Mouse (Mus musculus): Measurements from ENCODE around the gene Polr2e. TPM values are rescaled to one million over a fixed set of nuclear protein-coding genes. Genes with fewer than 3 reads are reported as not detected.

Gene Polr2e
- polyA plus RNA-seq (2016; fragmentation: Nextera tagmentation; extraction: Ambion mirVana) = 172 and 173 TPM in 2 replicates

- Histone ChIP-seq H3K4me1 (peaks cover 13% of the 10 kb centered on the region), H3K9ac (replicated peaks) (peak within 1 kb of the TSS; percentile 82), H3K4me2 (replicated peaks) (peak within 1 kb of the TSS; percentile 86), H3K4me3 (peak within 1 kb of the TSS; percentile 83), H3K27me3 (no peaks in the 10 kb centered on the region), H3K27ac (replicated peaks) (peak within 1 kb of the TSS; percentile 54; the same call in 1 of the 2 replicates), H3K36me3 (peaks cover 38% of the 10 kb centered on the region), H3K9me3 (no peaks in the 10 kb centered on the region)
- ATAC-seq (ENCODE audit: low FRiP score, low read depth) = peak; percentile 96
- under 1% methylated on average over 40 of the region's 40 CpGs for WGBS
Measured at GRCm38 (mm10) chr10:80039559-80039979, at the start of gene Polr2e. Gene Polr2e, minus strand, starts transcription at chr10:80039795.

- WGBS = 60% methylated on average over 4 of the region's 4 CpGs
- no peak overlapping the region for H3K4me2 ChIP-seq (replicated peaks)
- no peak overlapping the region for H3K27ac ChIP-seq (replicated peaks)
- no peak overlapping the region for H3K9ac ChIP-seq (replicated peaks)
- no peaks in the 10 kb centered on the region for H3K9me3 ChIP-seq
- ATAC-seq (ENCODE audit: low FRiP score, low read depth) = no peak
- H3K4me1 ChIP-seq = no peaks in the 10 kb centered on the region
- H3K4me3 ChIP-seq = no peak overlapping the region
- peaks cover 12% of the 10 kb centered on the region; the same call in 1 of the 2 replicates for H3K36me3 ChIP-seq
- no peaks in the 10 kb centered on the region for H3K27me3 ChIP-seq
Measured at GRCm38 (mm10) chr10:80089146-80089545, 49.6 kb upstream of the Polr2e start.

- 95% methylated on average over 8 of the region's 8 CpGs for WGBS
- Histone ChIP-seq H3K36me3 (peaks cover 27% of the 10 kb centered on the region), H3K4me1 (no peaks in the 10 kb centered on the region), H3K9ac (replicated peaks) (no peak overlapping the region), H3K4me3 (no peak overlapping the region), H3K9me3 (no peaks in the 10 kb centered on the region), H3K4me2 (replicated peaks) (no peak overlapping the region), H3K27me3 (no peaks in the 10 kb centered on the region), H3K27ac (replicated peaks) (no peak overlapping the region)
- ATAC-seq (ENCODE audit: low FRiP score, low read depth) = no peak
Measured at GRCm38 (mm10) chr10:80087483-80087882, 47.9 kb upstream of the Polr2e start.

- Histone ChIP-seq H3K27ac (replicated peaks) (no peak overlapping the region), H3K4me1 (no peaks in the 10 kb centered on the region), H3K9me3 (no peaks in the 10 kb centered on the region), H3K9ac (replicated peaks) (no peak overlapping the region; the same call in 1 of the 2 replicates), H3K4me2 (replicated peaks) (no peak overlapping the region), H3K27me3 (no peaks in the 10 kb centered on the region), H3K36me3 (peaks cover 33% of the 10 kb centered on the region), H3K4me3 (no peak overlapping the region)
- WGBS = 82% methylated on average over 3 of the region's 3 CpGs
- ATAC-seq (ENCODE audit: low FRiP score, low read depth) = no peak
Measured at GRCm38 (mm10) chr10:80086847-80087246, 47.3 kb upstream of the Polr2e start.

- ATAC-seq (ENCODE audit: low FRiP score, low read depth) = no peak
- H3K27me3 ChIP-seq = no peaks in the 10 kb centered on the region
- WGBS = 91% methylated on average over 9 of the region's 9 CpGs
- peaks cover 52% of the 10 kb centered on the region for H3K36me3 ChIP-seq
- no peak overlapping the region; the same call in 1 of the 2 replicates for H3K9ac ChIP-seq (replicated peaks)
- H3K4me2 ChIP-seq (replicated peaks) = no peak overlapping the region
- no peaks in the 10 kb centered on the region for H3K9me3 ChIP-seq
- no peak overlapping the region for H3K27ac ChIP-seq (replicated peaks)
- H3K4me3 ChIP-seq = no peak overlapping the region
- no peaks in the 10 kb centered on the region for H3K4me1 ChIP-seq
Measured at GRCm38 (mm10) chr10:80084817-80085487, 45.4 kb upstream of the Polr2e start.

GRCm38 (mm10) chr10:80081075-80081474 is 41.5 kb upstream of the Polr2e start:
- Histone ChIP-seq H3K9ac (replicated peaks) (no peak overlapping the region), H3K4me1 (no peaks in the 10 kb centered on the region), H3K27me3 (no peaks in the 10 kb centered on the region), H3K36me3 (peaks cover 65% of the 10 kb centered on the region), H3K9me3 (no peaks in the 10 kb centered on the region), H3K4me2 (replicated peaks) (no peak overlapping the region), H3K4me3 (no peak overlapping the region), H3K27ac (replicated peaks) (no peak overlapping the region)
- WGBS = 85% methylated on average over 3 of the region's 3 CpGs
- ATAC-seq (ENCODE audit: low FRiP score, low read depth) = no peak

GRCm38 (mm10) chr10:80080396-80081070 is 40.9 kb upstream of the Polr2e start:
- no peak overlapping the region for H3K27ac ChIP-seq (replicated peaks)
- H3K27me3 ChIP-seq = no peaks in the 10 kb centered on the region
- ATAC-seq (ENCODE audit: low FRiP score, low read depth) = no peak
- no peaks in the 10 kb centered on the region for H3K9me3 ChIP-seq
- H3K4me3 ChIP-seq = no peak overlapping the region
- peaks cover 65% of the 10 kb centered on the region for H3K36me3 ChIP-seq
- no peak overlapping the region for H3K4me2 ChIP-seq (replicated peaks)
- peaks cover under 1% of the 10 kb centered on the region for H3K4me1 ChIP-seq
- WGBS = 86% methylated on average over 16 of the region's 16 CpGs
- no peak overlapping the region for H3K9ac ChIP-seq (replicated peaks)

- H3K27ac ChIP-seq (replicated peaks) = no peak overlapping the region
- H3K4me1 ChIP-seq = peaks cover 7% of the 10 kb centered on the region
- WGBS = 93% methylated on average over 1 of the region's 1 CpGs
- H3K27me3 ChIP-seq = no peaks in the 10 kb centered on the region
- H3K4me3 ChIP-seq = no peak overlapping the region
- no peak overlapping the region for H3K4me2 ChIP-seq (replicated peaks)
- no peak overlapping the region for H3K9ac ChIP-seq (replicated peaks)
- H3K36me3 ChIP-seq = peaks cover 46% of the 10 kb centered on the region
- H3K9me3 ChIP-seq = no peaks in the 10 kb centered on the region
- no peak for ATAC-seq (ENCODE audit: low FRiP score, low read depth)
Measured at GRCm38 (mm10) chr10:80078366-80078765, 38.8 kb upstream of the Polr2e start.

- H3K4me3 ChIP-seq = no peak overlapping the region
- no peak overlapping the region for H3K9ac ChIP-seq (replicated peaks)
- ATAC-seq (ENCODE audit: low FRiP score, low read depth) = no peak
- H3K36me3 ChIP-seq = peaks cover 36% of the 10 kb centered on the region
- H3K9me3 ChIP-seq = no peaks in the 10 kb centered on the region
- no peak overlapping the region for H3K27ac ChIP-seq (replicated peaks)
- H3K4me1 ChIP-seq = peaks cover 7% of the 10 kb centered on the region
- no peak overlapping the region for H3K4me2 ChIP-seq (replicated peaks)
- H3K27me3 ChIP-seq = no peaks in the 10 kb centered on the region
- WGBS = 86% methylated on average over 5 of the region's 5 CpGs
Measured at GRCm38 (mm10) chr10:80077312-80077711, 37.7 kb upstream of the Polr2e start.

- Histone ChIP-seq H3K27me3 (no peaks in the 10 kb centered on the region), H3K36me3 (peaks cover 27% of the 10 kb centered on the region), H3K4me2 (replicated peaks) (no peak overlapping the region), H3K9me3 (no peaks in the 10 kb centered on the region), H3K9ac (replicated peaks) (no peak overlapping the region), H3K4me3 (no peak overlapping the region), H3K4me1 (peaks cover 7% of the 10 kb centered on the region), H3K27ac (replicated peaks) (no peak overlapping the region)
- 95% methylated on average over 4 of the region's 4 CpGs for WGBS
- ATAC-seq (ENCODE audit: low FRiP score, low read depth) = no peak
Measured at GRCm38 (mm10) chr10:80076386-80076785, 36.8 kb upstream of the Polr2e start.

GRCm38 (mm10) chr10:80075924-80076323 is 36.3 kb upstream of the Polr2e start:
- no peak for ATAC-seq (ENCODE audit: low FRiP score, low read depth)
- H3K9ac ChIP-seq (replicated peaks) = no peak overlapping the region
- H3K9me3 ChIP-seq = no peaks in the 10 kb centered on the region
- peaks cover 23% of the 10 kb centered on the region for H3K36me3 ChIP-seq
- H3K4me1 ChIP-seq = peaks cover 7% of the 10 kb centered on the region
- H3K4me2 ChIP-seq (replicated peaks) = no peak overlapping the region
- no peak overlapping the region for H3K4me3 ChIP-seq
- 53% methylated on average over 1 of the region's 1 CpGs for WGBS
- H3K27me3 ChIP-seq = no peaks in the 10 kb centered on the region
- H3K27ac ChIP-seq (replicated peaks) = no peak overlapping the region

GRCm38 (mm10) chr10:80074813-80075601 is 35.4 kb upstream of the Polr2e start:
- Histone ChIP-seq H3K27ac (replicated peaks) (no peak overlapping the region), H3K9ac (replicated peaks) (no peak overlapping the region; the same call in 1 of the 2 replicates), H3K36me3 (peaks cover 13% of the 10 kb centered on the region), H3K4me1 (peaks cover 7% of the 10 kb centered on the region), H3K27me3 (no peaks in the 10 kb centered on the region), H3K4me2 (replicated peaks) (no peak overlapping the region), H3K9me3 (no peaks in the 10 kb centered on the region), H3K4me3 (no peak overlapping the region)
- ATAC-seq (ENCODE audit: low FRiP score, low read depth) = no peak
- 20% methylated on average over 28 of the region's 28 CpGs for WGBS

All from midbrain, embryonic 12.5 days (tissue).